Mouse (Mus musculus) limb, embryonic 10.5 days (tissue): ENCODE results near the gene Wdtc1. TPM values are rescaled to one million over a fixed set of nuclear protein-coding genes. Genes with fewer than 3 reads are reported as not detected.

Experiments
- DNase-seq: peaks from one replicate; pipeline ENCODE4 v3.0.0-alpha.2; 2017; ENCODE audit warnings: low spot score
- H3K27ac ChIP-seq: fragments of 300-500 bp; sonication (generic); 2 replicates; pipeline ENCODE4 v1.5.1; 2016; ENCODE audit warnings: mild to moderate bottlenecking
- H3K27me3 ChIP-seq: fragments of 300-500 bp; sonication (generic); 2 replicates; pipeline ENCODE4 v1.6.1; 2016; ENCODE audit warnings: low read depth, mild to moderate bottlenecking; ENCODE audit not compliant: poor library complexity, severe bottlenecking
- H3K36me3 ChIP-seq: fragments of 300-500 bp; sonication (generic); 2 replicates; pipeline ENCODE4 v1.6.1; 2016; ENCODE audit warnings: mild to moderate bottlenecking, moderate library complexity
- H3K4me1 ChIP-seq: fragments of 300-500 bp; sonication (generic); 2 replicates; pipeline ENCODE4 v1.6.1; 2016
- H3K4me3 ChIP-seq: fragments of 300-500 bp; sonication (generic); 2 replicates; pipeline ENCODE4 v1.5.1; 2016; ENCODE audit warnings: mild to moderate bottlenecking, moderate library complexity
- H3K9me3 ChIP-seq: fragments of 300-500 bp; sonication (generic); replicated peaks from 2 replicates; pipeline ENCODE4 v1.6.1; 2016; ENCODE audit warnings: mild to moderate bottlenecking
- WGBS: fragments of 180-500 bp; shearing (Covaris S2); methylation state at CpG from one replicate; pipeline ENCODE4 v1.1.7; 2016; 5-methylcytosine and 5-hydroxymethylcytosine counted together
- polyA plus RNA-seq: library from polyadenylated mRNA; unstranded; fragments of >200 nt; fragmentation: Nextera tagmentation; extraction: Ambion mirVana; gene quantifications from 2 replicates; pipeline ENCODE4 v1.2.1, GENCODE M21; 2016

Gene Wdtc1
- polyA plus RNA-seq, 1 experiment from 2014 or later: 15.5 TPM

DNA sequence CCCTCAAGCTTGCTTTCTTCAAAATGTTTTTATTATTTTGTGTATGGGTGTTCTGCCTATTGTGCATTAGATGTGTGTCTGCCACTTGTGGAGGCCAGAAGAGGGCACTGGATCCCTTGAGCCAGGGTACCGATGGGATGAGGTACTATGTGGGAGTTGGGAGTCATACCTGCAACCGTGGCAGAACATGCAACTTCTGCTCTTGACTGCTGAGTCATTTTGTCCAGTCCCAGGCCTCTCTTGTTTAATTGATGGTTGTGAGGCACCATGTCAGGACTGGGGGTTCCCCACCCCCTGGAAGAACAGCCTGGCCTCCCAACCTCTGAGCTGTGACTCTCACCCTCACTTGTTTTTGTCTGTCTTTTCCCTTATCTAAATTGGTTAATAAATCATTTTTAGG is 88.7 kb downstream of the Wdtc1 start:
- no peaks in the 10 kb centered on the region for H3K27me3 ChIP-seq
- H3K36me3 ChIP-seq: peaks cover 68% of the 10 kb centered on the region
- peaks cover 14% of the 10 kb centered on the region for H3K4me1 ChIP-seq
- 96% methylated on average over 2 of the region's 2 CpGs for WGBS
- H3K9me3 ChIP-seq: no peaks in the 10 kb centered on the region
- no peak for DNase-seq
- no peak overlapping the region for H3K4me3 ChIP-seq
- H3K27ac ChIP-seq: no peak overlapping the region

DNA sequence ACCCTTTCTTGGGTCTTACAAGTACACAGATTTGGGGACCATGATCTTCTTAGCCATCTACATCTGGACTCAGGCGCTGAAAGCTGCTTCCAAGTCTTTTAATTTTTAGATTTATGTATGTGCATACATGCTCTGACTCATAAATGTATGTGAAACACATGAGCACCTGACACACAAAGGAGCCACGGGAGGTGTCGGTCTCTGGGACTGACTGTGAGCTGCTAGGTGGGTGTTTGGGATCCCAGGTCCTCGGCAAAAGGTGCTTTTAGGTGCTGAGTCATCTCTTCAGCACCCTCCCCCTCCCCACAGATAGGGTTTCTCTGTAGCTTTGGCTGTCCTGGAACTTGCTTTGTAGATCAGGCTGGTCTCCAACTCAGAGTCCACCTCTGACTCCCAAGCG is 89.5 kb downstream of the Wdtc1 start:
- no peak for DNase-seq
- Histone ChIP-seq H3K27me3 (peaks cover 6% of the 10 kb centered on the region; the same call in 1 of the 2 replicates), H3K4me1 (peaks cover 14% of the 10 kb centered on the region), H3K4me3 (no peak overlapping the region), H3K27ac (no peak overlapping the region), H3K9me3 (no peaks in the 10 kb centered on the region), H3K36me3 (peaks cover 60% of the 10 kb centered on the region)
- 92% methylated on average over 5 of the region's 5 CpGs for WGBS

DNA sequence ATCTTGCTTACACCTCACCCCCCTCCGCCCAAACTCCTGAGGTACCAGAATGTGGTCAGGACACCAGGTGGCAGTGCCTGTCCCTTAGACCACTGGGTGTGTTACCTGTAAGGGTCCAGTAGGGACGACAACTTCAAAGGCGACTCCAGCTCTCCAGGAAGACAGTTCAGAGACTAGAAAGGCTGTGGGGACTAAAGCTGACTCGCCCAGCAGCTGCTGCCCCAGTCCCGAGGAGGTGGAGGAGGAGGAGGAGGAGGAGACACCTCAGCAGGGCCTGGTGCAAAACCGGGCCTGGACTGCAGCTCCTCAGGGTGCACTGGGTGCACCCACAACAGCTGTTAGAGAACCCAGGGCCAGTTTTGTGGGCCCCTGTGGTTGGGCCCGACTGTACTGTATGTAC is 90.4 kb downstream of the Wdtc1 start, which contains the start of gene Sytl1:
Sytl1 (minus strand) TSS at position 232 of the 400 bp plus-strand sequence.
- Histone ChIP-seq H3K27ac (peak within 1 kb of the TSS; percentile 21; the same call in 1 of the 2 replicates), H3K4me3 (no peak within 1 kb of the TSS), H3K9me3 (no peaks in the 10 kb centered on the region), H3K36me3 (peaks cover 51% of the 10 kb centered on the region), H3K4me1 (peaks cover 15% of the 10 kb centered on the region), H3K27me3 (peaks cover 13% of the 10 kb centered on the region)
- no peak for DNase-seq
- WGBS: 37% methylated on average over 7 of the region's 7 CpGs

DNA sequence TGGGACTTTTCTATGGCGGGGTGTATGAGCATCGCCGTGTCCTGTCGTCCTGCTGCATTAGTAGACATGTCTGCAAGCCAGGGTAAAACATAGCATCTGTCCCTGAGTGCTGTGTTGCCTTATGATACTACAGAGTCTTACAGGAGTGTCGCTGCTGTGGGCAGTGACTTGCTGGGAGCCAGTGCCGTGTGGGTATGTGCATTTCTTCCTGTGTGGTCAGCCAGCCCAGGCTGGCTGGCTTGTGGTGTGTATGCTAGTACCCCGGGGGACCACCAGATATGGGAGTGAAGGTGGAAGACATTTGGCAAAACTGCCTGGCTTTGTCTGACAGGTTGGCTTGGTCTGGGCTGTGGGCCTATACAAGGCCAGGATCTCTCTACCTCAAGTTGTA is 90.9 kb downstream of the Wdtc1 start:
- no peak for DNase-seq
- Histone ChIP-seq H3K27ac (peak overlapping the region; percentile 21; the same call in 1 of the 2 replicates), H3K4me1 (peaks cover 20% of the 10 kb centered on the region), H3K27me3 (peaks cover 18% of the 10 kb centered on the region), H3K4me3 (no peak overlapping the region), H3K36me3 (peaks cover 46% of the 10 kb centered on the region), H3K9me3 (no peaks in the 10 kb centered on the region)
- 65% methylated on average over 7 of the region's 7 CpGs for WGBS

DNA sequence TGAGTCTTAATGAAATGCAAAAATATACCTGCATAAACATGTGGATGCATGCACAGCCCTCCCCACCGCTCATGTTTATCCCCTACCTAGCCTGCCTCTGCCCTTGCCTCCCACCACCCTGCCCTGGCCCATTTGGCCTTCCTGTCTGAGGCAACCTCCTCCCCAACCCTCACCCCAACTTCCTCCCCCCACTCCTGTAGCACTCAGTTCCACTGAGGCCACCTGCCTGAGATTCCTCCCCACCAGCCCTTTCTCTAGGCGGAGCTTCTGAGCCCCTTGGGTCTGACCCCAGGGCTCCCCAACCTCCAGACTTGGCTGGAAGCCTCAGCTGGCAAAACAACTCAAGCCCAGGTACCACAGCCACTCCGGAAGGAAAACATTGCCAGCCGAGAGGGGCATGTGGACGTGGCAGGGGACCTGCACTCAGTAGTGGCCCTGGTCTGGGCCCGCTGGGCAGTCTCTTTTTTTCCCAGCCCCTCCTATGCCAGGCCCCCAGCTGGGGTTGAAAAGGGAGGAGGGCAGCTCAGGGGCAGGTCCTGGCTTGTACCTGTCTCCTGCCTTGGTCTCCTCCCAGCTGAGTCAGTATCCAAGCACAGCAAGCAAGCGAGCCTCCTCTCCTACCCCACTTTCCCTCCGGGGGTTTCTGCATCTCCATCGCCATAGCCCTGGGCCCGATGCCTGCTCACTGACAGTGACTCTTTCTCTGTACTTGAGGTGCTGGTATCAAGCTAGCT is 91.5 kb downstream of the Wdtc1 start:
- H3K4me3 ChIP-seq: no peak overlapping the region
- H3K36me3 ChIP-seq: peaks cover 40% of the 10 kb centered on the region
- H3K4me1 ChIP-seq: peaks cover 26% of the 10 kb centered on the region
- DNase-seq: no peak
- peaks cover 23% of the 10 kb centered on the region for H3K27me3 ChIP-seq
- H3K9me3 ChIP-seq: no peaks in the 10 kb centered on the region
- peak overlapping the region; percentile 21; the same call in 1 of the 2 replicates for H3K27ac ChIP-seq
- 47% methylated on average over 10 of the region's 10 CpGs for WGBS

DNA sequence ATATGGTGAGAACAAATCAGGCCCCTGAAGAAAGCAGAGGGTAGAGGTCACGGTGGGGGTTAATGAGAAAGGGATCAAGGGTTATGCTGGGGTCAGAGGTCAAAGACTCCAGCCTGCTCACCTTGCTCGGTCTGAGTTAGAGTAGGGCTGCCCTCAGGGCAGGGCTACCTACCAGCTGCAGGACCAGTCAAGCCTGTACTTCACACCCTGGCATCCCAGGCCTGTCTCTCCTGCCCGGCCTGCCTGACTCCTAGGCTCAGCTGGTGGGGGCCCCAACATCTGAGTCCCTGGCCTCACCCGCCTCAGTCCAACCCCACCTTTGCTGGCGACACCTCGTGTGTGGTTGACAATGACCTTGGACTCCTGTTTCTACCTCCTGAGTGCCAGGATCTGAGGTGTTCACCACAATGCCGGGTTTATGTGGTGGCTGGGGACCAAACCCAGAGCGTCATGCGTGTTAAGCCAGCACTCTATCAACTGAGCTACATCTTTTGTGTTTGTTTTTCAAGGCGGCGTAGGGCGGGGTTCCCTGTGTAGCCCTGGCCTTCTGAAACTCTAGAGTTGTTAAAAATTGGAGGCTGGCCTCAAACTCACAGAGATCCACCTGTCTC is 95.4 kb downstream of the Wdtc1 start:
- H3K27ac ChIP-seq: peak overlapping the region; percentile 42; the same call in 1 of the 2 replicates
- H3K27me3 ChIP-seq: peaks cover 62% of the 10 kb centered on the region
- no peaks in the 10 kb centered on the region for H3K9me3 ChIP-seq
- 72% methylated on average over 12 of the region's 12 CpGs for WGBS
- H3K4me1 ChIP-seq: peaks cover 27% of the 10 kb centered on the region
- peaks cover 2% of the 10 kb centered on the region for H3K36me3 ChIP-seq
- no peak overlapping the region for H3K4me3 ChIP-seq
- DNase-seq: no peak

DNA sequence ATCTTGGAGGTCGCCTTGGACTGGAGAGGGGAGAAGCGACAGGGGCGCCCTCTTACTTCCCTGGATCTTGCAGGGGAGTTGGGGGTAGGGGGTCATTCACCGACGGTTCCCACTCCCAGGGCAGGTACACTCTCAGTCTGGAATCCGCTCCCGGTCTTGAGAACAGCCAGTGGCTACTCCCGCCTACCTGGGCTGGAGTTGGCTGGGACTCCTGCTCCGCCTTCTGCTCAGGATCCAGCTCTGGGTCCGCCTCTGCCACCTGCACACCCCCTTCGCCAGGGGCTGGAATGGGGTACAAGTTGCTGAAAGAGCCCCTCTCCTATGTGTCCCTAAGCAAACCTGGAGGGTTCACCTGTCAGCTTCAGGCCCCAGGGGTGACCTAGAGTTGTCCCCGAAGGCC is 96.1 kb downstream of the Wdtc1 start:
- H3K36me3 ChIP-seq: no peaks in the 10 kb centered on the region
- H3K4me1 ChIP-seq: peaks cover 22% of the 10 kb centered on the region
- no peak for DNase-seq
- no peaks in the 10 kb centered on the region for H3K9me3 ChIP-seq
- 29% methylated on average over 12 of the region's 12 CpGs for WGBS
- H3K4me3 ChIP-seq: peak overlapping the region; percentile 24; the same call in 1 of the 2 replicates
- H3K27me3 ChIP-seq: peaks cover 69% of the 10 kb centered on the region
- peak overlapping the region; percentile 42; the same call in 1 of the 2 replicates for H3K27ac ChIP-seq

DNA sequence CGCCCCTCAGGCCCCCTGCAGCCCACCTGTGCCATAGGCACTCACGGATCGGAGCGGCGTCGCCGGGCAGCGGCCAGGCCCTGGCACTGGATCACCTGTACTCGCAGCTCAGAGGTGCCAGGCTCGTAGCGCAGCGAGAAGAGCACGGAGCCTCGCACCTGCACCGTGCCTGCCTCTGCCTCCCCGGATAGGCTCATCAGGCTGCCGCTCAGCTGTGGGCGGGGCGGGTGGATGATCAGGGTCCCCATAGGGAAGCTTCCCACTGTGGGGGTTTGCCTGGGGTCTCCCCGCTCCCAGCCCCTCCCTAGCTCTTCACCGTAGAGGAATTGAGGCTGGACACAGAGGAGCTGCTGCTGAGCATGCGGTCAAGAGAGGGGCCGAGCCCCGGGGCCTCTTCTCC is 96.5 kb downstream of the Wdtc1 start:
- peaks cover 18% of the 10 kb centered on the region for H3K4me1 ChIP-seq
- H3K27me3 ChIP-seq: peaks cover 73% of the 10 kb centered on the region
- 0 out of 2 replicates have a peak overlapping the region, but pooled peaks have one; percentile 42 for H3K27ac ChIP-seq
- WGBS: 12% methylated on average over 24 of the region's 24 CpGs
- no peaks in the 10 kb centered on the region for H3K9me3 ChIP-seq
- H3K36me3 ChIP-seq: no peaks in the 10 kb centered on the region
- no peak for DNase-seq
- peak overlapping the region; percentile 24; the same call in 1 of the 2 replicates for H3K4me3 ChIP-seq

DNA sequence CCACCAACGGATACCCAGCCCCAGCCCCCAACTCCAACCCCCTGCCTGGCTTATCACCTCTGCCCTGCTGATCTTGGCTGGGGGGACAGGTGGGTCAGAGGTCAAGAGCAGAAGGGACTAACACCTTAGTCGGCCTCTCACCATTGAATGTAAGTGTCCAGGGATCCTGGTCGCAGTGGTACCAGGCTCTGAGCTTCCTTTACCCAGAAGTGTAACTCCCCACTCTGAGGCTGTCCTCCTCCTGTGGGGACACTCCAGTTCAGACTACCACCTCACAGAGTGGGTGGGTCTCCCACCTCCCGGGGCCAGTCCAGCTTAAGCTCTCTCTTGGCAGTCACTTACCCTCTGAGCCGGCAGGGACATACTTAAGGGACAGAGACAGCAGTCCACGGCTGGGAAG is 97.9 kb downstream of the Wdtc1 start:
- WGBS: 65% methylated on average over 6 of the region's 6 CpGs
- no peak overlapping the region for H3K4me3 ChIP-seq
- no peak for DNase-seq
- H3K27me3 ChIP-seq: peaks cover 87% of the 10 kb centered on the region
- H3K27ac ChIP-seq: no peak overlapping the region
- no peaks in the 10 kb centered on the region for H3K36me3 ChIP-seq
- H3K9me3 ChIP-seq: no peaks in the 10 kb centered on the region
- H3K4me1 ChIP-seq: peaks cover 28% of the 10 kb centered on the region

DNA sequence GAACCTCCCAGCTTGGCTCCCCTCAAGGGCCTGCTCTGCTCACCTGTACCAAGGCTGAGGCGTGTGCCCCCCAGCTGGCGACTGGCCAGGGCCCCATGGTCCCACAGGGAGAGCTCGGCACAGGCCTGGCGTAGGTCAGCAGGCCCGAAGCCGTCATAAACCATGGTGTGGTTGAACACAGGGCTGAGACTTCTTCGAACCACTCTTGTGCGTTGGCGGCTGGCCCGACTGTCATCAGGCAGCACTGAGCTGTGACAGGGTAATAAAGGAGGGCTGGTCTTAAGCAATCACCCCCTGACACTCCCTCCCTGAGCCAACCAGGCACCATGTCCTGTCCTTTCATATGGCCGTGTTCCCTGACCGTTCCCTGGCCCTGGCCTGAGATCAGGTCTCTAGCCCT is 99.9 kb downstream of the Wdtc1 start:
- Histone ChIP-seq H3K9me3 (no peaks in the 10 kb centered on the region), H3K36me3 (no peaks in the 10 kb centered on the region), H3K4me3 (no peak overlapping the region), H3K27ac (no peak overlapping the region), H3K27me3 (peaks cover 98% of the 10 kb centered on the region), H3K4me1 (peaks cover 35% of the 10 kb centered on the region)
- WGBS: 59% methylated on average over 12 of the region's 12 CpGs
- no peak for DNase-seq

DNA sequence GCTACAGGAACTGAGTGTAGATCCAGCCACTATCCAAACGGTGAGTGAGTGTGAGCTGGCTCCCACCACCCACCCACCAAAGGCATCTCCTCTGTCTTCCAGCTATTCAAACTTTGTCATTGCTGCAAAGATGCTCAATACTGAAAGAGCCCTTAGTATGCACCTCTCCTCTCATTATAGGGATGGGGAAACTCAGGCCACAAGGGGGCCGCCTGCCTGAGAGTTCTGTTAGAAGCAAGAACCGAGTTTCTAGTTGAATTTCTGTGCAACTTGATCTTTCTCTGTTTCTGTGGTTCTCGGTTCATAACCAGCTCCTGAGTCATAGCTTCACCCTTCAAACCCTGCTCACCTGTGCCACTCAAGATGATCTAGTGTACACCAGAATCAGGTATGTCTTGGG is 101.2 kb downstream of the Wdtc1 start:
- no peak overlapping the region; the same call in 1 of the 2 replicates for H3K4me3 ChIP-seq
- no peak for DNase-seq
- H3K4me1 ChIP-seq: peaks cover 31% of the 10 kb centered on the region
- H3K27ac ChIP-seq: no peak overlapping the region
- no peaks in the 10 kb centered on the region for H3K36me3 ChIP-seq
- WGBS: 44% methylated on average over 4 of the region's 4 CpGs
- peaks cover 100% of the 10 kb centered on the region for H3K27me3 ChIP-seq
- H3K9me3 ChIP-seq: no peaks in the 10 kb centered on the region

DNA sequence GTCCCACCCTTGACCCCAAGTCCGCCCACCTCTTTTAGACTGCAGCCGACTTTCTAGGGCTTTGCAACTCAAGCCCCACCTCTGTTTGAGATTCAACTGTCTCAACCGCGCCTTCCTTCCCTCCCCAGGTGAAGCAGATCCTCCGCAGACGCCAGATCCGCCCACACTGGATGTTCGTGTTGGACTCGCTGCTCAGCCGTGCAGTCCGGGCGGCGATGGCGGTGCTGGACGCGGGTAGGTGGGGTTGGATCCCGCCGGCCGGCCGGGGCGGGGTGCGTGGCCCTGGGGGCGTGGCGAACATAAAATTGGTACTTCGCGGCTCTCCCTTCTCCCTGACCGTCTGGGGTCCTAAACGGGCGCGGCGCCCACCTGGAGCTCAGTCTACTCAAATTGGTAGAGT is 102.1 kb downstream of the Wdtc1 start:
- H3K27me3 ChIP-seq: peaks cover 100% of the 10 kb centered on the region
- peak; percentile 61 for DNase-seq
- H3K36me3 ChIP-seq: no peaks in the 10 kb centered on the region
- peak overlapping the region; percentile 61; the same call in 1 of the 2 replicates for H3K27ac ChIP-seq
- no peaks in the 10 kb centered on the region for H3K9me3 ChIP-seq
- H3K4me1 ChIP-seq: peaks cover 31% of the 10 kb centered on the region
- peak overlapping the region; percentile 57 for H3K4me3 ChIP-seq
- WGBS: under 1% methylated on average over 31 of the region's 31 CpGs

DNA sequence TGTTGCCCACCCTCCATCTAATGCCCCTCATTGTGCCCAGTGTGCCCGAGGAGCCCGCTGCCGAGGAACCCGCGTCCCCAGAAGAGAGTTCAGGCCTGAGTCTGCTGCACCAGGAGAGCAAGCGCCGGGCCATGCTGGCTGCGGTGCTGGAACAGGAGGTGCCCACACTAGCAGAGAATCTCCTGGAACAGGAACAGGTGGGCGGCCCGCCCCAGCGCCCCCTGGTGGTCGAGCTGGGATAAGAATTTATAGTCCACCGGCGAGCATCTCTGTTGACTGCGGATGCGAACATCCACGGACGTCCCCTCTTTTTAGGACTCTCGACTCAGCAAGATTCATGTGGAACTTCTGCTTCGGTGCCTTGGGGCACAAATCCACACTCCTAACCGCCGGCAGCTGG is 102.7 kb downstream of the Wdtc1 start:
- Histone ChIP-seq H3K27ac (0 out of 2 replicates have a peak overlapping the region, but pooled peaks have one; percentile 59), H3K9me3 (no peaks in the 10 kb centered on the region), H3K27me3 (peaks cover 100% of the 10 kb centered on the region), H3K4me3 (peak overlapping the region; percentile 57), H3K4me1 (peaks cover 31% of the 10 kb centered on the region), H3K36me3 (no peaks in the 10 kb centered on the region)
- 3% methylated on average over 22 of the region's 22 CpGs for WGBS
- peak; percentile 96 for DNase-seq
